Mouse (Mus musculus) kidney, embryonic 14.5 days (tissue): ENCODE measurements around the gene Slc22a23. TPM values are rescaled to one million over a fixed set of nuclear protein-coding genes. Genes with fewer than 3 reads are reported as not detected.
A peak's percentile ranks its signal among the peaks of the same experiment; 100 is the strongest.

Source experiments
- ATAC-seq: fragments of 200-750 bp; cut with Nextera tagmentation; 2 replicates; pipeline ENCODE4 v1.8.0; 2017; ENCODE audit warnings: moderate number of reproducible peaks, mild to moderate bottlenecking, moderate TSS enrichment, moderate library complexity; ENCODE audit not compliant: low FRiP score, low TSS enrichment
- H3K27ac ChIP-seq: fragments of 300-500 bp; sonication (generic); 2 replicates; pipeline ENCODE4 v1.5.1; 2014; ENCODE audit warnings: low read depth, mild to moderate bottlenecking, low read length, moderate library complexity, mixed read lengths
- H3K27me3 ChIP-seq: fragments of 300-500 bp; sonication (generic); 2 replicates; pipeline ENCODE4 v1.6.1; 2014; ENCODE audit warnings: mild to moderate bottlenecking, low read length; ENCODE audit not compliant: control insufficient read depth, insufficient read depth
- H3K36me3 ChIP-seq: fragments of 300-500 bp; sonication (generic); 2 replicates; pipeline ENCODE4 v1.6.1; 2014; ENCODE audit warnings: low read length, mixed read lengths; ENCODE audit not compliant: control insufficient read depth, insufficient read depth
- H3K4me1 ChIP-seq: fragments of 300-500 bp; sonication (generic); 2 replicates; pipeline ENCODE4 v1.6.1; 2014; ENCODE audit warnings: low read length, mixed read lengths; ENCODE audit not compliant: control insufficient read depth, insufficient read depth
- H3K4me2 ChIP-seq: fragments of 300-500 bp; sonication (generic); replicated peaks from 2 replicates; pipeline ENCODE4 v1.6.1; 2014; ENCODE audit warnings: low read depth, mild to moderate bottlenecking, low read length
- H3K4me3 ChIP-seq: fragments of 300-500 bp; sonication (generic); 2 replicates; pipeline ENCODE4 v1.5.1; 2014; ENCODE audit warnings: mild to moderate bottlenecking, low read length
- H3K9ac ChIP-seq: fragments of 300-500 bp; sonication (generic); 2 replicates; pipeline ENCODE4 v1.6.1; 2014; ENCODE audit warnings: low read depth, mild to moderate bottlenecking, low read length, moderate library complexity
- H3K9me3 ChIP-seq: fragments of 300-500 bp; sonication (generic); 2 replicates; pipeline ENCODE4 v1.6.1; 2016; ENCODE audit warnings: low read length; ENCODE audit not compliant: control insufficient read depth
- WGBS: fragments of 180-500 bp; shearing (Covaris S2); extraction: QIAGEN DNeasy Blood & Tissue Kit; methylation state at CpG from one replicate; pipeline ENCODE4 v1.1.7; 2014; 5-methylcytosine and 5-hydroxymethylcytosine counted together
- polyA plus RNA-seq: library from polyadenylated mRNA; unstranded; fragments of >200 nt; fragmentation: Nextera tagmentation; extraction: Ambion mirVana; gene quantifications from 2 replicates; pipeline ENCODE4 v1.2.1, GENCODE M21; 2014

Gene Slc22a23
- polyA plus RNA-seq, 1 experiment from 2014 or later, result 2.8 TPM

GRCm38 (mm10) chr13:34130226-34130731, 214.7 kb downstream of the Slc22a23 start, which contains the start of gene Tubb2b:
Tubb2b (minus strand) TSS chr13:34130466.
- WGBS, result under 1% methylated on average over 26 of the region's 26 CpGs
- peak; percentile 92 for ATAC-seq

DNA sequence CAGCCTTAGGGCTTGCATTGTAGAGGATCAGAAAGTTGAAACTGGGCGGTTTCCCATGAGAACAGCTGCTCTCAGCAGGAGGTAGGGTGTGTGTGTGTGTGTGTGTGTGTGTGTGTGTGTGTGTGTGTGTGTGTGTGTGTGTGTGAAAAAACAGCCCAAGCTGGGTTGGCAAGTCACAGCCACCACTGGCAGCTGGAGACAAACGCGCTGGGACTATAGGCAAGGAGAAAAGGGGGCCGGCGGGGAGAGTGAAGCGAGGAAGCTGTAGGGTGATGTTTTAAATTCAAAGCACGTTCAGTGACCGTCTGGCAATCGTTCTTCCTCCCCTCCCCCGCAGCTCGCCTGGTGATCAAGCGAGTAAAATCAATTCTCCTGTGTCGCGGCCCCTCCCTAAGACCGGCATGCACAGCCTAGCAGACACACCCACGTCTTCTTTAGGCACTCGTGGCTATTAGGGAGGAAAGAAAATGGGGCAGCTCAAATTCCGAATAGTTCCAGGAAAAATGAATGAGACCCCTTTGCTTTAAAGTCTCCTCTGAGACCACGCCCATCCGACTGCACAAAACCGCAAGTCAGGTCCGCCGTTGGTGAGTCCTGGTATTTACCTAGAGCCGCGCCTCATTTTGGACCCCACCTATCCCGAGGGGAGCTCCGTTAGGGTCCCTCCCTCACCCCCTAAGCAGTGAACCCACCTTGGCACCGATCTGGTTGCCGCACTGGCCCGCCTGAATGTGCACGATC, 215.3 kb downstream of the Slc22a23 start:
- peak; percentile 16 for ATAC-seq
- H3K27ac ChIP-seq, result peak overlapping the region; percentile 57
- WGBS, result under 1% methylated on average over 31 of the region's 31 CpGs

More at GRCm38 (mm10) chr13:34130226-34130731, 214.7 kb downstream of the Slc22a23 start, which contains the start of gene Tubb2b:
- H3K27ac ChIP-seq, result peak within 1 kb of the TSS; percentile 64
- H3K27me3 ChIP-seq, result 0 out of 2 replicates have a peak, but pooled peaks cover 4% of the 10 kb centered on the region
- peak within 1 kb of the TSS; percentile 57 for H3K4me2 ChIP-seq
- peaks cover 28% of the 10 kb centered on the region for H3K4me1 ChIP-seq
- peak within 1 kb of the TSS; percentile 63 for H3K4me3 ChIP-seq
- peaks cover 9% of the 10 kb centered on the region; the same call in 1 of the 2 replicates for H3K36me3 ChIP-seq
- H3K9me3 ChIP-seq, result no peaks in the 10 kb centered on the region
- peak within 1 kb of the TSS; percentile 57 for H3K9ac ChIP-seq

More for the DNA sequence above, 215.3 kb downstream of the Slc22a23 start:
- H3K4me3 ChIP-seq, result peak overlapping the region; percentile 63
- peak overlapping the region; percentile 57 for H3K4me2 ChIP-seq
- H3K9ac ChIP-seq, result peak overlapping the region; percentile 57
- H3K27me3 ChIP-seq, result 0 out of 2 replicates have a peak, but pooled peaks cover 4% of the 10 kb centered on the region
- H3K4me1 ChIP-seq, result peaks cover 28% of the 10 kb centered on the region
- no peaks in the 10 kb centered on the region for H3K9me3 ChIP-seq
- peaks cover 9% of the 10 kb centered on the region; the same call in 1 of the 2 replicates for H3K36me3 ChIP-seq

Other genes with a start within 250 kb of the Slc22a23 start
- gene Tubb2b, start 214.7 kb downstream of the Slc22a23 start, polyA plus RNA-seq, result 17.4 and 23.6 TPM in 2 replicates
- gene Psmg4, start 182.2 kb downstream of the Slc22a23 start, polyA plus RNA-seq, result 84.6 and 100 TPM in 2 replicates